Mouse (Mus musculus) gastrocnemius, adult 2 months (tissue): Measurements from ENCODE around the gene Hsd3b4. TPM values are rescaled to one million over a fixed set of nuclear protein-coding genes. Genes with fewer than 3 reads are reported as not detected.
"Not testable (repeated sequence)": the region's sequence is repeated elsewhere in the genome, so short reads cannot be mapped to it uniquely, and the experiment has no call there.

Source experiments
- DNase-seq: peaks from one replicate; pipeline ENCODE4 v3.0.0; 2022
- H3K27ac ChIP-seq: fragments of 200-600 bp; 2 replicates; pipeline ENCODE4 v1.8.1; 2022; ENCODE audit warnings: mild to moderate bottlenecking
- H3K4me3 ChIP-seq: fragments of 200-600 bp; 2 replicates; pipeline ENCODE4 v1.8.1; 2022; ENCODE audit warnings: mild to moderate bottlenecking, moderate library complexity
- intact Hi-C: fragments of 180-260 bp; cut with DNase I; formaldehyde crosslinking; loops from one replicate; pipeline ENCODE4 v1.15.1; 2025
- long read RNA-seq, 2 experiments: library from polyadenylated mRNA; stranded (forward); transcript quantifications; one replicate each; pipeline ENCODE4 v2.0.0; 2021
- total RNA-seq, 2 experiments: library from RNA; stranded (reverse); gene quantifications; 2 replicates each; pipeline ENCODE4 v1.2.3; 2021

Gene Hsd3b4
- not detected for total RNA-seq
- long read RNA-seq, experiment 1, result 0 reads
- long read RNA-seq, experiment 2, result 0 reads

DNA sequence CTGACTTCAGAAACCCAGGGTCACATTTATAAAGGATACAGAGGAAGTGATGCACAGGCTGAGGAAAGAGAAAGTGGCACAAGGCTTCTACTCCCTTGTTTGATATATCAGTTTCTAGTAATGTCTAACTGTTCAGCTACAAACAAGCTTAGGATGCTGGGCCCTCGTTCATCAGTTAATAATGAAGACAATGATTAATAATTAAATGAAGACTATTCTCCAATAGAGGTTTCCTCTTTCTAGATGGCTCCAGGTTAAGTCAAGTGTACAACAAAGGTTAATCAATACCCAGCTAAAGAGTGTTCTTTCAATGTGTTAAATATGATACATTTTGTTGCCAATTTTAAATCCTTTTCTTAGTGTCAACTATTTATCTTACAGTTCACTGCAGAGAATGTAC, at the start of gene Hsd3b4:
Gene Hsd3b4, minus strand, starts transcription at position 101 of the 400 bp plus-strand sequence.
- intact Hi-C loops, H3K4me3 ChIP-seq, DNase-seq, H3K27ac ChIP-seq: not testable (repeated sequence)

DNA sequence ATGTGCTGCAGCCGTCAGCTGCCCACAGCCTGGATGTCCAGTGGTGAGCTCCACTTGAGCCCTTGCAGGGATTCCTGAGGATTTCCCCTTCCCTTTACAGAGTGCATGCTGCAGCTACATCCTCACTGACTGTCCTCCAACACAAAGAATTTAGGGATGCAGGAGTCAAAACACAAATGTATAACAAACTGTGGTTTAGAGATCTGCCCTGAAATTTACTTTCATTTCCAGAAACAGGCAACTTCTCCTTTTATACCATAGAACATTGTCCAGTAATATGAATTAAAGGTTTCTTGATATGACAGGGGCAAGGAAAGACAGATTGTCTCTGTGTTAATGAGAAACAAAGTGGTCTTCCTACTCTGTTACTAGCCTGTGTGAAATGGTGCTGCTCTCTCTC, 40.5 kb upstream of the Hsd3b4 start:
- DNase-seq, H3K27ac ChIP-seq, H3K4me3 ChIP-seq, intact Hi-C loops: not testable (repeated sequence)

DNA sequence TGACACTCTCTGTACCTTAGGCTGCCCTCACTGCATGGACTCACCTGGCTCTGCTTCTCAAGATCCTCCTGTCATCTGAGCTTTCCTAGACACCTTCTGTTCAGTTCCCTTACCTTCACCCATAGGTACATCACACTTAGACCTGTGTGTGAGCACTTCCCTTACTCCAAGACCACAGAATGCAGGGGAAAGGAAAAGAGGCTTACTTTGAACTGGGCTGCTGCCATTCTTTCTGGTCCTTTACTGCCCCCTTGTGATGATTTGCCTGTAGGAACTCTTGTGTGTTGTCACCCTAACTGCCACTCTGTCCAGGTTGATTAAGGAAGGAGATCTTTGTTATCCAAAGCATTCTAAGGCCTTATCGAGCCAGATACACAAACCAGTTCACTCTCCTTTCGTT, 39.9 kb upstream of the Hsd3b4 start:
- not testable (repeated sequence) for DNase-seq

DNA sequence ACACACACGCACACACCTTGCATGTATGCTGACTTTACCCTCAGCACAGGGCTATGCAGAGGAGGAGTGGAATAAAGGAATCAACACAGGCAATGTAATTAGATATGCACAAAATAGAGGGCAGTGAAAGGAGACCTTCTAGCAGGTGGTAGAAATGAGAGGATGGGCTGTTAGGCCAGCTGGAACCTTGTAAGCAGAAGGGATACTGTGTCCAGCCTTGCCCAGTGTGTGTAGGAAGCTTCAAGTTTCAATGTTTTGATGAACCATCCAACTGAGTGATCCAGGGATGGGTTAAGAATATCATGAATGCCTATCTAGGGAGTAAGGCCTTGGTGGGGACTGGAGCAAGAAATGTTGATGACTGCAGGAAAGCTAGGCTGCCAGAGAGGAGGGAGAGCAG, 38.2 kb upstream of the Hsd3b4 start:
- H3K4me3 ChIP-seq, H3K27ac ChIP-seq, intact Hi-C loops, DNase-seq: not testable (repeated sequence)

More for the DNA sequence above, 39.9 kb upstream of the Hsd3b4 start:
- H3K27ac ChIP-seq, intact Hi-C loops, H3K4me3 ChIP-seq: not testable (repeated sequence)

DNA sequence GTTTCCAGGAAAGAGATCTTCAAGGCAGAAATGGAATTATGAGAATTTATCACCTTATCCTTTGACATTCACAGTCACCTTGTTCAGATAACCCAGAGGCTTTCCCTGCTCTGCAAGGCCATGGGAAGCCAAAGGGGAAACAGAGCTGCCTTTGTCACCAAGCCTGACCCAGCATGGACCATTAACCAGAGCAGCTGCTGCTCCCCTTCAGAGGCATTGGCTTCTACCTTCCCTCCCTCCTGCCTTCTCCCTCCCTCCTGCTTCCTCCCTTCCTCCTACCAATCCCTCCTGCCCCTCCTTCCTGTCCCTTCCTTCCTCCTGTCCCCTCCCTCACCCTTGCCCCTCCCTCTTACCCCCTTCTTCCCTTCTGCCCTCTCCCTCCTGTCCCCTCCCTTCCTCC, 37.3 kb upstream of the Hsd3b4 start:
- intact Hi-C loops, H3K27ac ChIP-seq, DNase-seq, H3K4me3 ChIP-seq: not testable (repeated sequence)

DNA sequence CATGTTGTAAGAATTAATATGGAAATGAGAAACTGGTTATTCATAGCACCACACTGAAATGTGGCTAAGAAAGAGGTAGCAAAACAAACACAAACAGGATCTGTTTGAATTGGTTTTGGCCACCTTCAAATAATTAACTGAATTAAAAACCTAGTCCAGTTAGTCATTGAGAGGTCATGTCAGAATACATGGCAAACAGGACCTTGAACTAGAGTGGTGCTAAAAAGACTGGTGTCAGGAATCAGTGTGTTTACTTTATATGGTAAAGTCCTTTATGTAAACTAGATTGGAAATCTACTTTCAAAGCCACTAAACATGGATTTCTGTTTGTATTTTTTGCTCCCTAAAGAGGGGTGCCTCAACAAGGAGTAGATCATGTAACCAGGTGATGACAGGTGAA, 14.7 kb upstream of the Hsd3b4 start:
- DNase-seq, H3K27ac ChIP-seq, H3K4me3 ChIP-seq, intact Hi-C loops: not testable (repeated sequence)

DNA sequence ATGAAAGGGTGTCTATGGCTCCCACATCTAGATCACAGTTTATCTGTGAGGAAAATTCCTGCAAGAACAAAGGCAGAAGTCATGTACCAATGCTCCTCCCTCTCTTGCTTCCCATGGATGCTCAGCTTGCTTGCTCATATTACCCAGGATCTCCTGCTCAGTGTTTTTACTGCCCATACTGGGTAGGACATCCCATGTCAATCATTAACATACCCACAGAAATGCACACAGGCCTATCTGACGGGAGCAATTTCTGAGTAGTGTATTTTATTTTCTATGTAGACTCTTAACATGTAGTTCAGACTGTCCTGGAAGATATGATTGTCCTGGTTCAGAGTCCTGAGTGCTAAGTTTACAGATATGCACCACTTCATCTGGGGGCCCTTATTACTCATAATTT, 14.2 kb upstream of the Hsd3b4 start:
- intact Hi-C loops, DNase-seq: not testable (repeated sequence)

DNA sequence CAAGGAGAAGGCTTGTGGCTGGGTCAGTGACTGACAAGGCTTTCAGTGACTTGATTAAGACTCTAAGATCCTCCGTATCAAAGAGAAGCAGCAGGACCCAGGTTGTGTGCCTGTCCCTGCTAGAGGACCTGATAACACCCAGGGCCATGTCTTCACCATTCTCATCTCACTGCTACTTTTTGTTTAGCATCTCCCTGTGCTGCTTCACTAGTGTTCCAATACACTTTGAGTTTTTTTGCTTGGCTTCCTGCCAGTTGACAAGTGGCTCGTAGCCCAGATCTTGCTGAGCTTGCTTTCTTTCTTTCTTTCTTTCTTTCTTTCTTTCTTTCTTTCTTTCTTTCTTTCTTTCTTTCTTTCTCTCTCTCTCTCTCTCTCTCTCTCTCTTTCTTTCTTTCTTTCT, 12.5 kb upstream of the Hsd3b4 start:
- DNase-seq, H3K4me3 ChIP-seq, intact Hi-C loops, H3K27ac ChIP-seq: not testable (repeated sequence)

More for the DNA sequence above, 14.2 kb upstream of the Hsd3b4 start:
- not testable (repeated sequence) for H3K4me3 ChIP-seq, H3K27ac ChIP-seq

DNA sequence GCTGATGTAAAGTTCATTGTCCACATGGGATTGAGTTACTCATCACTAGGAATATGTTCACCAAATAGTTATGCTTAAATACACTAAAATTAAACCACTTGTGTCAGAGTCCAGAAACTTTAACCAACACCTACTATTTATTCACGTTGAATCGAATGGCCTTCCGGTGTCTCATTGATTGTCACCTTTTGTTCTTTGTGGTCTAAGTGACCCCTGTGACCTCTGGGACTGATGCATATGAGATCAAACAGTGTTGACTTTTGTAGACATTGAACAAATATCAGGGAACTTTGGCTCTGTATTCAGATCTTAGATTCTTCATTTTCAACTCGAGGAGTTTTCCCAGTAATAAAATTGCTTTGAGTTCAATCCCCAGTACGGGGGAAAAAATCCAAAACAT, 3.1 kb downstream of the Hsd3b4 start:
- DNase-seq, intact Hi-C loops, H3K27ac ChIP-seq, H3K4me3 ChIP-seq: not testable (repeated sequence)

DNA sequence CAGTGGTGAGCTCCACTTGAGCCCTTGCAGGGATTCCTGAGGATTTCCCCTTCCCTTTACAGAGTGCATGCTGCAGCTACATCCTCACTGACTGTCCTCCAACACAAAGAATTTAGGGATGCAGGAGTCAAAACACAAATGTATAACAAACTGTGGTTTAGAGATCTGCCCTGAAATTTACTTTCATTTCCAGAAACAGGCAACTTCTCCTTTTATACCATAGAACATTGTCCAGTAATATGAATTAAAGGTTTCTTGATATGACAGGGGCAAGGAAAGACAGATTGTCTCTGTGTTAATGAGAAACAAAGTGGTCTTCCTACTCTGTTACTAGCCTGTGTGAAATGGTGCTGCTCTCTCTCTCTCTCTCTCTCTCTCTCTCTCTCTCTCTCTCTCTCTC, 12.9 kb downstream of the Hsd3b4 start:
- H3K4me3 ChIP-seq, DNase-seq, H3K27ac ChIP-seq, intact Hi-C loops: not testable (repeated sequence)

DNA sequence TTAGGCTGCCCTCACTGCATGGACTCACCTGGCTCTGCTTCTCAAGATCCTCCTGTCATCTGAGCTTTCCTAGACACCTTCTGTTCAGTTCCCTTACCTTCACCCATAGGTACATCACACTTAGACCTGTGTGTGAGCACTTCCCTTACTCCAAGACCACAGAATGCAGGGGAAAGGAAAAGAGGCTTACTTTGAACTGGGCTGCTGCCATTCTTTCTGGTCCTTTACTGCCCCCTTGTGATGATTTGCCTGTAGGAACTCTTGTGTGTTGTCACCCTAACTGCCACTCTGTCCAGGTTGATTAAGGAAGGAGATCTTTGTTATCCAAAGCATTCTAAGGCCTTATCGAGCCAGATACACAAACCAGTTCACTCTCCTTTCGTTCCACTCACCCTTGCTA, 13.6 kb downstream of the Hsd3b4 start:
- intact Hi-C loops, H3K4me3 ChIP-seq, H3K27ac ChIP-seq, DNase-seq: not testable (repeated sequence)

DNA sequence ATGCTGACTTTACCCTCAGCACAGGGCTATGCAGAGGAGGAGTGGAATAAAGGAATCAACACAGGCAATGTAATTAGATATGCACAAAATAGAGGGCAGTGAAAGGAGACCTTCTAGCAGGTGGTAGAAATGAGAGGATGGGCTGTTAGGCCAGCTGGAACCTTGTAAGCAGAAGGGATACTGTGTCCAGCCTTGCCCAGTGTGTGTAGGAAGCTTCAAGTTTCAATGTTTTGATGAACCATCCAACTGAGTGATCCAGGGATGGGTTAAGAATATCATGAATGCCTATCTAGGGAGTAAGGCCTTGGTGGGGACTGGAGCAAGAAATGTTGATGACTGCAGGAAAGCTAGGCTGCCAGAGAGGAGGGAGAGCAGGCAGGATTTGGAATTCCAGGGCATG, 15.3 kb downstream of the Hsd3b4 start:
- H3K4me3 ChIP-seq, DNase-seq, intact Hi-C loops, H3K27ac ChIP-seq: not testable (repeated sequence)

DNA sequence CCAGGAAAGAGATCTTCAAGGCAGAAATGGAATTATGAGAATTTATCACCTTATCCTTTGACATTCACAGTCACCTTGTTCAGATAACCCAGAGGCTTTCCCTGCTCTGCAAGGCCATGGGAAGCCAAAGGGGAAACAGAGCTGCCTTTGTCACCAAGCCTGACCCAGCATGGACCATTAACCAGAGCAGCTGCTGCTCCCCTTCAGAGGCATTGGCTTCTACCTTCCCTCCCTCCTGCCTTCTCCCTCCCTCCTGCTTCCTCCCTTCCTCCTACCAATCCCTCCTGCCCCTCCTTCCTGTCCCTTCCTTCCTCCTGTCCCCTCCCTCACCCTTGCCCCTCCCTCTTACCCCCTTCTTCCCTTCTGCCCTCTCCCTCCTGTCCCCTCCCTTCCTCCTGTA, 16.1 kb downstream of the Hsd3b4 start:
- DNase-seq, intact Hi-C loops, H3K4me3 ChIP-seq, H3K27ac ChIP-seq: not testable (repeated sequence)

DNA sequence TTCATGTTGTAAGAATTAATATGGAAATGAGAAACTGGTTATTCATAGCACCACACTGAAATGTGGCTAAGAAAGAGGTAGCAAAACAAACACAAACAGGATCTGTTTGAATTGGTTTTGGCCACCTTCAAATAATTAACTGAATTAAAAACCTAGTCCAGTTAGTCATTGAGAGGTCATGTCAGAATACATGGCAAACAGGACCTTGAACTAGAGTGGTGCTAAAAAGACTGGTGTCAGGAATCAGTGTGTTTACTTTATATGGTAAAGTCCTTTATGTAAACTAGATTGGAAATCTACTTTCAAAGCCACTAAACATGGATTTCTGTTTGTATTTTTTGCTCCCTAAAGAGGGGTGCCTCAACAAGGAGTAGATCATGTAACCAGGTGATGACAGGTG, 38.8 kb downstream of the Hsd3b4 start:
- H3K27ac ChIP-seq, intact Hi-C loops, H3K4me3 ChIP-seq, DNase-seq: not testable (repeated sequence)

DNA sequence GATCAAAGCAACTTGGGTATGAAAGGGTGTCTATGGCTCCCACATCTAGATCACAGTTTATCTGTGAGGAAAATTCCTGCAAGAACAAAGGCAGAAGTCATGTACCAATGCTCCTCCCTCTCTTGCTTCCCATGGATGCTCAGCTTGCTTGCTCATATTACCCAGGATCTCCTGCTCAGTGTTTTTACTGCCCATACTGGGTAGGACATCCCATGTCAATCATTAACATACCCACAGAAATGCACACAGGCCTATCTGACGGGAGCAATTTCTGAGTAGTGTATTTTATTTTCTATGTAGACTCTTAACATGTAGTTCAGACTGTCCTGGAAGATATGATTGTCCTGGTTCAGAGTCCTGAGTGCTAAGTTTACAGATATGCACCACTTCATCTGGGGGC, 39.3 kb downstream of the Hsd3b4 start:
- intact Hi-C loops, DNase-seq, H3K27ac ChIP-seq, H3K4me3 ChIP-seq: not testable (repeated sequence)

DNA sequence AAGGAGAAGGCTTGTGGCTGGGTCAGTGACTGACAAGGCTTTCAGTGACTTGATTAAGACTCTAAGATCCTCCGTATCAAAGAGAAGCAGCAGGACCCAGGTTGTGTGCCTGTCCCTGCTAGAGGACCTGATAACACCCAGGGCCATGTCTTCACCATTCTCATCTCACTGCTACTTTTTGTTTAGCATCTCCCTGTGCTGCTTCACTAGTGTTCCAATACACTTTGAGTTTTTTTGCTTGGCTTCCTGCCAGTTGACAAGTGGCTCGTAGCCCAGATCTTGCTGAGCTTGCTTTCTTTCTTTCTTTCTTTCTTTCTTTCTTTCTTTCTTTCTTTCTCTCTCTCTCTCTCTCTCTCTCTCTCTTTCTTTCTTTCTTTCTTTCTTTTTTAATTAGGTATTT, 41.0 kb downstream of the Hsd3b4 start:
- H3K4me3 ChIP-seq, DNase-seq, intact Hi-C loops, H3K27ac ChIP-seq: not testable (repeated sequence)

DNA sequence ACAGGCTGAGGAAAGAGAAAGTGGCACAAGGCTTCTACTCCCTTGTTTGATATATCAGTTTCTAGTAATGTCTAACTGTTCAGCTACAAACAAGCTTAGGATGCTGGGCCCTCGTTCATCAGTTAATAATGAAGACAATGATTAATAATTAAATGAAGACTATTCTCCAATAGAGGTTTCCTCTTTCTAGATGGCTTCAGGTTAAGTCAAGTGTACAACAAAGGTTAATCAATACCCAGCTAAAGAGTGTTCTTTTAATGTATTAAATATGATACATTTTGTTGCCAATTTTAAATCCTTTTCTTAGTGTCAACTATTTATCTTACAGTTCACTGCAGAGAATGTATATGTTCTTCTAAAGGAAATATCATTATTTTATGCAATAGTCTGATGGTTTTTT, 53.3 kb downstream of the Hsd3b4 start, which contains the start of gene Gm4450:
Gene Gm4450, minus strand, starts transcription at position 101 of the 400 bp plus-strand sequence.
- H3K27ac ChIP-seq, H3K4me3 ChIP-seq, intact Hi-C loops, DNase-seq: not testable (repeated sequence)

DNA sequence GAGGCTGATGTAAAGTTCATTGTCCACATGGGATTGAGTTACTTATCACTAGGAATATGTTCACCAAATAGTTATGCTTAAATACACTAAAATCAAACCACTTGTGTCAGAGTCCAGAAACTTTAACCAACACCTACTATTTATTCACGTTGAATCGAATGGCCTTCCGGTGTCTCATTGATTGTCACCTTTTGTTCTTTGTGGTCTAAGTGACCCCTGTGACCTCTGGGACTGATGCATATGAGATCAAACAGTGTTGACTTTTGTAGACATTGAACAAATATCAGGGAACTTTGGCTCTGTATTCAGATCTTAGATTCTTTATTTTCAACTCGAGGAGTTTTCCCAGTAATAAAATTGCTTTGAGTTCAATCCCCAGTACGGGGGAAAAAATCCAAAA, 56.5 kb downstream of the Hsd3b4 start:
- DNase-seq, intact Hi-C loops, H3K27ac ChIP-seq, H3K4me3 ChIP-seq: not testable (repeated sequence)
